Mouse (Mus musculus) kidney, postnatal 0 days (tissue): ENCODE data around the gene Elf5. TPM values are rescaled to one million over a fixed set of nuclear protein-coding genes. Genes with fewer than 3 reads are reported as not detected.

ENCODE experiments used
- ATAC-seq: fragments of 200-750 bp; cut with Nextera tagmentation; replicated peaks from 2 replicates; pipeline ENCODE4 v1.8.0; 2017; ENCODE audit warnings: low read depth, moderate number of reproducible peaks, moderate TSS enrichment, moderate library complexity; ENCODE audit not compliant: low FRiP score
- DNase-seq: peaks from one replicate; pipeline ENCODE4 v3.0.0-alpha.2; 2016; ENCODE audit warnings: low spot score
- H3K27ac ChIP-seq: fragments of 300-500 bp; sonication (generic); 2 replicates; pipeline ENCODE4 v1.5.1; 2014; ENCODE audit warnings: mild to moderate bottlenecking
- H3K27me3 ChIP-seq: fragments of 300-500 bp; sonication (generic); 2 replicates; pipeline ENCODE4 v1.6.1; 2014; ENCODE audit warnings: low read length, mixed read lengths; ENCODE audit not compliant: insufficient read depth
- H3K36me3 ChIP-seq: fragments of 300-500 bp; sonication (generic); 2 replicates; pipeline ENCODE4 v1.6.1; 2014; ENCODE audit warnings: low read length, mixed read lengths; ENCODE audit not compliant: insufficient read depth
- H3K4me1 ChIP-seq: fragments of 300-500 bp; sonication (generic); replicated peaks from 2 replicates; pipeline ENCODE4 v1.6.1; 2014; ENCODE audit warnings: antibody characterized with exemption, low read length, mixed read lengths; ENCODE audit not compliant: insufficient read depth
- H3K4me2 ChIP-seq: fragments of 300-500 bp; sonication (generic); 2 replicates; pipeline ENCODE4 v1.6.1; 2014; ENCODE audit warnings: mild to moderate bottlenecking, low read length, moderate library complexity, mixed read lengths
- H3K4me3 ChIP-seq: fragments of 300-500 bp; sonication (generic); replicated peaks from 2 replicates; pipeline ENCODE4 v1.5.1; 2014; ENCODE audit warnings: low read depth, low read length
- H3K9ac ChIP-seq: fragments of 300-500 bp; sonication (generic); 2 replicates; pipeline ENCODE4 v1.6.1; 2014; ENCODE audit warnings: low read depth, low read length
- H3K9me3 ChIP-seq: fragments of 300-500 bp; sonication (generic); replicated peaks from 2 replicates; pipeline ENCODE4 v1.6.1; 2016; ENCODE audit warnings: low read length, inconsistent platforms, mixed read lengths
- CTCF ChIP-seq: IDR thresholded peaks from 2 replicates; pipeline ENCODE4 v1.5.1; 2016; ENCODE audit warnings: antibody characterized with exemption, low read depth, mild to moderate bottlenecking, moderate library complexity
- WGBS: fragments of 180-500 bp; shearing (Covaris S2); extraction: QIAGEN DNeasy Blood & Tissue Kit; methylation state at CpG from one replicate; pipeline ENCODE4 v1.1.7; 2014; 5-methylcytosine and 5-hydroxymethylcytosine counted together
- polyA plus RNA-seq: library from polyadenylated mRNA; unstranded; fragments of >200 nt; fragmentation: Nextera tagmentation; extraction: Ambion mirVana; gene quantifications from 2 replicates; pipeline ENCODE4 v1.2.1, GENCODE M21; 2015

The Elf5 gene
- polyA plus RNA-seq, 1 experiment from 2014 or later = 4.8 TPM

- Histone ChIP-seq H3K27me3 (no peaks in the 10 kb centered on the region), H3K4me1 (no peaks in the 10 kb centered on the region), H3K4me3 (no peak overlapping the region), H3K36me3 (no peaks in the 10 kb centered on the region), H3K9me3 (no peaks in the 10 kb centered on the region), H3K4me2 (no peak overlapping the region), H3K27ac (no peak overlapping the region), H3K9ac (no peak overlapping the region)
- TF ChIP-seq CTCF = no peak
- no peak; the same call in 1 of the 2 replicates for ATAC-seq
- DNase-seq = peak; percentile 15
- 64% methylated on average over 5 of the region's 5 CpGs for WGBS
Observed at GRCm38 (mm10) chr2:103413381-103413780, 1.9 kb downstream of the Elf5 start.

- no peaks in the 10 kb centered on the region for H3K4me1 ChIP-seq
- no peak for DNase-seq
- no peak overlapping the region for H3K9ac ChIP-seq
- TF ChIP-seq CTCF = no peak
- H3K4me3 ChIP-seq = no peak overlapping the region
- no peak overlapping the region for H3K27ac ChIP-seq
- no peak overlapping the region for H3K4me2 ChIP-seq
- ATAC-seq = no peak
- H3K36me3 ChIP-seq = no peaks in the 10 kb centered on the region
- H3K27me3 ChIP-seq = no peaks in the 10 kb centered on the region
- WGBS = 93% methylated on average over 3 of the region's 3 CpGs
- H3K9me3 ChIP-seq = no peaks in the 10 kb centered on the region
Observed at GRCm38 (mm10) chr2:103415774-103416173, 4.3 kb downstream of the Elf5 start.

GRCm38 (mm10) chr2:103420650-103421507, 9.4 kb downstream of the Elf5 start:
- no peak overlapping the region for H3K9ac ChIP-seq
- 44% methylated on average over 15 of the region's 15 CpGs for WGBS
- no peak; the same call in 1 of the 2 replicates for ATAC-seq

GRCm38 (mm10) chr2:103423884-103424283, 12.4 kb downstream of the Elf5 start:
- Histone ChIP-seq H3K4me1 (no peaks in the 10 kb centered on the region), H3K36me3 (no peaks in the 10 kb centered on the region), H3K4me3 (no peak overlapping the region), H3K27me3 (no peaks in the 10 kb centered on the region), H3K4me2 (peak overlapping the region; percentile 19; the same call in 1 of the 2 replicates), H3K9me3 (no peaks in the 10 kb centered on the region), H3K9ac (no peak overlapping the region), H3K27ac (no peak overlapping the region)
- 51% methylated on average over 12 of the region's 12 CpGs for WGBS
- DNase-seq (no peak), ATAC-seq (no peak)
- no peak for TF ChIP-seq CTCF

More at GRCm38 (mm10) chr2:103420650-103421507, 9.4 kb downstream of the Elf5 start:
- H3K4me2 ChIP-seq = no peak overlapping the region
- no peaks in the 10 kb centered on the region for H3K36me3 ChIP-seq
- H3K9me3 ChIP-seq = no peaks in the 10 kb centered on the region
- TF ChIP-seq CTCF = no peak
- no peak overlapping the region for H3K4me3 ChIP-seq
- H3K4me1 ChIP-seq = no peaks in the 10 kb centered on the region
- no peak overlapping the region for H3K27ac ChIP-seq
- DNase-seq = no peak
- H3K27me3 ChIP-seq = no peaks in the 10 kb centered on the region

GRCm38 (mm10) chr2:103424349-103425026, 13.0 kb downstream of the Elf5 start:
- WGBS = 29% methylated on average over 12 of the region's 12 CpGs
- Histone ChIP-seq H3K36me3 (no peaks in the 10 kb centered on the region), H3K9me3 (no peaks in the 10 kb centered on the region), H3K4me3 (no peak overlapping the region), H3K4me1 (no peaks in the 10 kb centered on the region), H3K4me2 (no peak overlapping the region), H3K9ac (no peak overlapping the region), H3K27me3 (no peaks in the 10 kb centered on the region), H3K27ac (peak overlapping the region; percentile 38; the same call in 1 of the 2 replicates)
- peak; percentile 87 for TF ChIP-seq CTCF
- DNase-seq (peak; percentile 72), ATAC-seq (0 out of 2 replicates have a peak, but pooled peaks have one; percentile 38)

- no peaks in the 10 kb centered on the region for H3K9me3 ChIP-seq
- H3K4me3 ChIP-seq = no peak overlapping the region
- no peak overlapping the region for H3K9ac ChIP-seq
- H3K4me1 ChIP-seq = no peaks in the 10 kb centered on the region
- H3K4me2 ChIP-seq = no peak overlapping the region
- no peaks in the 10 kb centered on the region for H3K36me3 ChIP-seq
- ATAC-seq = no peak
- H3K27me3 ChIP-seq = no peaks in the 10 kb centered on the region
- no peak overlapping the region for H3K27ac ChIP-seq
- TF ChIP-seq CTCF = no peak
- 68% methylated on average over 11 of the region's 11 CpGs for WGBS
- DNase-seq = no peak
Observed at GRCm38 (mm10) chr2:103425456-103426063, 14.1 kb downstream of the Elf5 start.
